Mouse (Mus musculus): ENCODE measurements around the gene Kansl2. TPM values are rescaled to one million over a fixed set of nuclear protein-coding genes. Genes with fewer than 3 reads are reported as not detected.

Gene Kansl2
- polyA plus RNA-seq, 1 experiment: 78.4 TPM

DNA sequence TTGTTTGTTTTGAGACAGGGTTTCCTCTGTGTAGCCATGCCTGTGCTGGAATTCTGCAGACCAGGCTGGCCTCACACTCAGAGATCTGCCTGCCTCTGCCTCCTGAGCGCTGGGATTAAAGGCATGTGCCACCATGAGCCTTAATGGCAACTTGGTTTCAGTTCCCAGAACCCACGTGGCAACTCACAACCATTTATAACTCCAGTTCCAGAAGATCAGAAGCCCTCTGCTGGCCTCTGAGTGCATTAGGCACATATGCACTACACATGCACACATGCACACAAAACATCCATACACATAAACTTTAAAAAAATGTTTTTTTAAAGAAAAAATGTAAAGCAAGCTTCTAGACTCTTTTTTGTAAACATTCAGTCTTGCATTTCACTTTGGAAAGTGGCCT, 24.7 kb downstream of the Kansl2 start:
- Histone ChIP-seq H3K4me1 (replicated peaks; ENCODE audit: control insufficient read depth, insufficient read depth, low read length) (peaks cover 45% of the 10 kb centered on the region), H3K27ac (ENCODE audit: control insufficient read depth, insufficient read depth, low read length) (no peak overlapping the region), H3K36me3 (ENCODE audit: control insufficient read depth, insufficient read depth, low read length) (no peaks in the 10 kb centered on the region), H3K4me3 (ENCODE audit: control insufficient read depth, insufficient read depth, low read length) (no peak overlapping the region), H3K27me3 (ENCODE audit: control insufficient read depth, insufficient read depth, low read length) (no peaks in the 10 kb centered on the region)
- TF ChIP-seq POLR2A (IDR thresholded peaks at IDR 0.05; ENCODE audit: control insufficient read depth, extremely low read depth, insufficient read depth, low read length, poor library complexity) (no peak), CTCF (IDR thresholded peaks at IDR 0.05; ENCODE audit: borderline replicate concordance, control insufficient read depth, extremely low read depth, insufficient read depth, low read length, poor library complexity) (no peak)
- WGBS: 63% methylated on average over 2 of the region's 2 CpGs
- no peak for DNase-seq

DNA sequence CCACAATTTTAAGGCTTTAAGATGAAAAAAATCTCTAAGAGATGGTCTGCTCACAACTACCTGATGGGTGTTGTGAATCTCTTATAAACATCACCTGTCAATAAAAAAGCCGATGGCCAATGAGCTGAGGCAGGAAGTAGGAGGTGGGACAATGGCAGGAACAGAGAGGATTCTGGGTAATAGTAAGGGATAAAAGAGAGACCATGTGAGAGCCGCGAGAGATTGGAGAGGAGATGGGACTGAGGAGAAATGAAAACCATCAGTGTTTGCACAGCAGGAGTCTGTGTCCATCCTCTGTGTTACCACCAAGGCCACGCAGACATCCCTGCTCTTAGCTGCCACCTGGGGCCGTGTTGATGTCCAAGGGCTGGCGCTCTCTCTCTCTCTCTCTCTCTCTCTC, 26.7 kb downstream of the Kansl2 start:
- no peak for DNase-seq
- no peaks in the 10 kb centered on the region for H3K27me3 ChIP-seq (ENCODE audit: control insufficient read depth, insufficient read depth, low read length)
- 90% methylated on average over 5 of the region's 6 CpGs for WGBS
- TF ChIP-seq POLR2A (IDR thresholded peaks at IDR 0.05; ENCODE audit: control insufficient read depth, extremely low read depth, insufficient read depth, low read length, poor library complexity) (no peak), CTCF (IDR thresholded peaks at IDR 0.05; ENCODE audit: borderline replicate concordance, control insufficient read depth, extremely low read depth, insufficient read depth, low read length, poor library complexity) (no peak)
- peaks cover 34% of the 10 kb centered on the region for H3K4me1 ChIP-seq (replicated peaks; ENCODE audit: control insufficient read depth, insufficient read depth, low read length)
- H3K36me3 ChIP-seq (ENCODE audit: control insufficient read depth, insufficient read depth, low read length): no peaks in the 10 kb centered on the region
- H3K4me3 ChIP-seq (ENCODE audit: control insufficient read depth, insufficient read depth, low read length): no peak overlapping the region
- no peak overlapping the region for H3K27ac ChIP-seq (ENCODE audit: control insufficient read depth, insufficient read depth, low read length)

DNA sequence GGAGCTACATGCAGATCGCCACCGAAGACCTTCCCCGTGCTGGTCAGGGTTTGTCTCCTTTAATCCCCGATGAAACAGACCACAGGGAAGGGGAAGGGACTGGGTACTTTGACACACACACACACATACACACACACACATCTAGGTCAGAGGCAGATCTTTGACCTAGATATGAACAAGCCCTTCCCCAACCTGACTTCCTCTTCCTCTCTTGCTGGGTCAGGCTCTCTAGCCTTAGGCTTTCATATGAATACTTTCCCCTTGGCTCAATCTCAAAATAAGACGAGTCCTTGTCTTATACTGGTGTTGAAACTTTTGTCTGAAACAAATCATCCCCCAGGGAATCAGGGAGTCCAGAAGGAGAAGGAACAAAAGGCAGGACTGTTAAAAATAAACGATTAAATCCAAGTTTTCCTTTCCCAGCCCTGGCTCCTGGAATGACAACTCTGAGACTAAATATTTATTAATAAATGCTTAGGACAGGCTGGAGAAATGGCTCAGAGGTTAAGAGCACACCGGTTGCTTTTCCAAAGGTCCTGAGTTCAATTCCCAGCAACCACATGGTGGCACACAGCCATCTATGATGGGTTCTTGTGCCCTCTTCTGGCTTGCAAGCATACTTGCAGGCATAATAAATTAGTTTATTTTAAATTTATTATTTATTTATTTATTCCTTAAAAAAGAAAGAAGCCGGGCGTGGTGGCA, 27.7 kb downstream of the Kansl2 start:
- Histone ChIP-seq H3K36me3 (ENCODE audit: control insufficient read depth, insufficient read depth, low read length) (no peaks in the 10 kb centered on the region), H3K27ac (ENCODE audit: control insufficient read depth, insufficient read depth, low read length) (peak overlapping the region; percentile 73), H3K4me3 (ENCODE audit: control insufficient read depth, insufficient read depth, low read length) (peak overlapping the region; percentile 11; the same call in 1 of the 2 replicates), H3K4me1 (replicated peaks; ENCODE audit: control insufficient read depth, insufficient read depth, low read length) (peaks cover 31% of the 10 kb centered on the region), H3K27me3 (ENCODE audit: control insufficient read depth, insufficient read depth, low read length) (no peaks in the 10 kb centered on the region)
- 39% methylated on average over 9 of the region's 9 CpGs for WGBS
- TF ChIP-seq CTCF (IDR thresholded peaks at IDR 0.05; ENCODE audit: borderline replicate concordance, control insufficient read depth, extremely low read depth, insufficient read depth, low read length, poor library complexity): no peak
- TF ChIP-seq POLR2A (IDR thresholded peaks at IDR 0.05; ENCODE audit: control insufficient read depth, extremely low read depth, insufficient read depth, low read length, poor library complexity): no peak
- DNase-seq: peak; percentile 46

DNA sequence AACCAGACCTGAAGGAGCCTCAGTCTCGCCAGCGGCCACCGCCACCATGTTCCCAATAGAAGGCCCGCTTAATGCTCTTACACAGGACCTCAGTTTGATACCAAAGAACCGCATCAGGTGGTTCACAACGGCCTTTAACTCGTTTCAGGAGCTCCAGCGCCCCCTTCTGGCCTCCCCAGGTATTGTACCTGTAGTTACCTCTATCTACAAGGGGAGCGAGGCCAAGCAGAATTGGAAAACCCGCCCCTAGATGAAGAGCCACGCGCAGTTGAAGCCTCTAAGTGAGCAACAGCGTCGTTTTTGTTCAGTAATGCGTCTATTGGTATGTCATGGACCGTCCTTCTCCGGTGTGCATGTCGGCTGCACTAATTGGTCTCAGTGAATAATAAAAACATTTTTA, 29.6 kb downstream of the Kansl2 start:
- 15% methylated on average over 18 of the region's 18 CpGs for WGBS
- DNase-seq: peak; percentile 84
- TF ChIP-seq CTCF (IDR thresholded peaks at IDR 0.05; ENCODE audit: borderline replicate concordance, control insufficient read depth, extremely low read depth, insufficient read depth, low read length, poor library complexity): peak; percentile 78; the same call in 1 of the 2 replicates
- TF ChIP-seq POLR2A (IDR thresholded peaks at IDR 0.05; ENCODE audit: control insufficient read depth, extremely low read depth, insufficient read depth, low read length, poor library complexity): no peak
- Histone ChIP-seq H3K4me3 (ENCODE audit: control insufficient read depth, insufficient read depth, low read length) (no peak overlapping the region), H3K36me3 (ENCODE audit: control insufficient read depth, insufficient read depth, low read length) (no peaks in the 10 kb centered on the region), H3K27me3 (ENCODE audit: control insufficient read depth, insufficient read depth, low read length) (no peaks in the 10 kb centered on the region), H3K4me1 (replicated peaks; ENCODE audit: control insufficient read depth, insufficient read depth, low read length) (peaks cover 24% of the 10 kb centered on the region), H3K27ac (ENCODE audit: control insufficient read depth, insufficient read depth, low read length) (no peak overlapping the region)

DNA sequence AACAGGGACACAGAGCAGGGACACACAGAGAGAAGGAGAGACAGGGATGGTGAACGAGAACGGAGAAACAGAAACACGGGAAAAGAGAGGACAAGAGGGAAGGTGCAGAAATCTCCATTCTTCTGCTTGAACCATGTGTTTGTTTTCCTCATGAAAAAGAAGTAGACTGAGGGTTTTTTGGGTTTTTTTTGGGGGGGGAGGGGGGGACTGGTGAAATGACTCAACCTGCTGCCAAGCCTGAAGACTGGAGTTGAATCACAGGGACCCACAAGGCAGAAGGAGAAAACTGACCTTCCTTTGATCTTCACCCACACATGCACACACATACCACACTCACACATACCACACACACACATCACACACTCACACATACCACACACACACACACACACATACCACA, 30.7 kb downstream of the Kansl2 start:
- peaks cover 24% of the 10 kb centered on the region for H3K4me1 ChIP-seq (replicated peaks; ENCODE audit: control insufficient read depth, insufficient read depth, low read length)
- no peak for DNase-seq
- H3K36me3 ChIP-seq (ENCODE audit: control insufficient read depth, insufficient read depth, low read length): no peaks in the 10 kb centered on the region
- no peaks in the 10 kb centered on the region for H3K27me3 ChIP-seq (ENCODE audit: control insufficient read depth, insufficient read depth, low read length)
- no peak for TF ChIP-seq POLR2A (IDR thresholded peaks at IDR 0.05; ENCODE audit: control insufficient read depth, extremely low read depth, insufficient read depth, low read length, poor library complexity)
- TF ChIP-seq CTCF (IDR thresholded peaks at IDR 0.05; ENCODE audit: borderline replicate concordance, control insufficient read depth, extremely low read depth, insufficient read depth, low read length, poor library complexity): no peak
- no peak overlapping the region for H3K27ac ChIP-seq (ENCODE audit: control insufficient read depth, insufficient read depth, low read length)
- 91% methylated on average over 3 of the region's 3 CpGs for WGBS
- H3K4me3 ChIP-seq (ENCODE audit: control insufficient read depth, insufficient read depth, low read length): no peak overlapping the region

DNA sequence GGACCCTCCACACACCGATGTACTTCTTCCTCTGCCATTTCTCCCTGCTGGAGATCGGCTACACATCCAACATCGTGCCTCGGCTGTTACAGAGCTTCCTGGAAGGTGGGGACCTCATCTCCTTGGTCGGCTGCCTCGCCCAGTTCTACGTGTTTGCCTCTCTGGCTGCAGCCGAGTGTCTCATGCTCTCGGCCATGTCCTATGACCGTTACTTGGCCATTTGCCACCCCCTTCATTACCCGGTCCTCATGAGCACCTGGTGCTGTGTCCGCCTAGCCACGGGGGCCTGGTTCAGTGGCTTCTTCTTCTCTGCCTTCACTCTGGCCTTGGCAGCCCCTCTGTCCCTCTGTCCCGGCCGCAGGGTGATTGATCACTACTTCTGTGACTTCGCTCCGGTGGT, 36.4 kb downstream of the Kansl2 start:
- 93% methylated on average over 17 of the region's 17 CpGs for WGBS
- Histone ChIP-seq H3K4me3 (ENCODE audit: control insufficient read depth, insufficient read depth, low read length) (no peak overlapping the region), H3K27me3 (ENCODE audit: control insufficient read depth, insufficient read depth, low read length) (no peaks in the 10 kb centered on the region), H3K4me1 (replicated peaks; ENCODE audit: control insufficient read depth, insufficient read depth, low read length) (no peaks in the 10 kb centered on the region), H3K36me3 (ENCODE audit: control insufficient read depth, insufficient read depth, low read length) (no peaks in the 10 kb centered on the region), H3K27ac (ENCODE audit: control insufficient read depth, insufficient read depth, low read length) (no peak overlapping the region)
- no peak for DNase-seq
- TF ChIP-seq POLR2A (IDR thresholded peaks at IDR 0.05; ENCODE audit: control insufficient read depth, extremely low read depth, insufficient read depth, low read length, poor library complexity) (no peak), CTCF (IDR thresholded peaks at IDR 0.05; ENCODE audit: borderline replicate concordance, control insufficient read depth, extremely low read depth, insufficient read depth, low read length, poor library complexity) (no peak)
